Mouse (Mus musculus) thymus, postnatal 25 days (tissue): Measurements from ENCODE around the gene Spata31d1c.

Experiments used
- DNase-seq: peaks from one replicate; pipeline ENCODE4 v3.0.0; 2022

Spata31d1c gene

DNA sequence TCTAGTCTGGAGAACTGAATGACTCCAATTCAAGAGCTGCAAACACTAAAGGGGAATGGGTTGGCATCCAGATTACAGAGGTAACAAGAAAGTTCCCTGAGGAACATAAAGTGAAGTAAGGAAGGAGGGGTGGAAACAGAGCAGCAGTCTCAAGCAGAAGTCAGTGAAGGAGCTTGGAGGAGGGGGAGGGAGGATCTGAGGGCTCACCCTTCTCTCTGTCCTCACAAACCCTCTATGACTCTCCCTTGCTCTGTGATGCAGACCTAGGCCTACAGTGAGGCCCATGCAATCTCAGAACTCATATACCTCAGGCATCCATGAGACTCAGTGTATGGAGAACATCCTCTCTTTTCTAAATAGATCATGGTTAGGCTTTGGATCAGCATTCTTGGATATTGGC is at the start of gene Spata31d1c:
Spata31d1c (plus strand) TSS at position 301 of the 400 bp plus-strand sequence.
- DNase-seq: no peak

GRCm38 (mm10) chr13:64988828-64989227 is 44.0 kb upstream of the Spata31d1c start:
- no peak for DNase-seq

- DNase-seq: no peak
Observed at GRCm38 (mm10) chr13:65005414-65005813, 27.4 kb upstream of the Spata31d1c start.

DNA sequence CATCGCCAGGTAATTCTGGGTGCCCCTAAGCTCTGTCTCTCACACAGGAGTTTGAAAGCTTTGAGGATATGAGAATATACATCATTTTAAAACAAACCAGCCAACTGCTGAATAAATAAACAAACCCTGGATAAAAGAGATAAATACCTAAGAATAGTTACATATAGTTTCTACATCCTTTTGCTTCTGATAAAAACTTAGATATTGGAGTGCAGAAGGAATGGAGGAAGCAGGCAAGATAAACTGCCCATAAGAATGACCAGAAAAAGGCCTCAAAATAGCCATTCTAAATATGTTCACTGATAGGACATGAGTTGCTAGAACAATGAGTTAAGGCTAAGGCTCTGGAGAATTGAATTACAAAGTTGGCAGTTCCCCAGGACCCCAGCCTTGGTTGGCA is 26.1 kb upstream of the Spata31d1c start:
- no peak for DNase-seq

- no peak for DNase-seq
Observed at GRCm38 (mm10) chr13:65007971-65008370, 24.9 kb upstream of the Spata31d1c start.

DNA sequence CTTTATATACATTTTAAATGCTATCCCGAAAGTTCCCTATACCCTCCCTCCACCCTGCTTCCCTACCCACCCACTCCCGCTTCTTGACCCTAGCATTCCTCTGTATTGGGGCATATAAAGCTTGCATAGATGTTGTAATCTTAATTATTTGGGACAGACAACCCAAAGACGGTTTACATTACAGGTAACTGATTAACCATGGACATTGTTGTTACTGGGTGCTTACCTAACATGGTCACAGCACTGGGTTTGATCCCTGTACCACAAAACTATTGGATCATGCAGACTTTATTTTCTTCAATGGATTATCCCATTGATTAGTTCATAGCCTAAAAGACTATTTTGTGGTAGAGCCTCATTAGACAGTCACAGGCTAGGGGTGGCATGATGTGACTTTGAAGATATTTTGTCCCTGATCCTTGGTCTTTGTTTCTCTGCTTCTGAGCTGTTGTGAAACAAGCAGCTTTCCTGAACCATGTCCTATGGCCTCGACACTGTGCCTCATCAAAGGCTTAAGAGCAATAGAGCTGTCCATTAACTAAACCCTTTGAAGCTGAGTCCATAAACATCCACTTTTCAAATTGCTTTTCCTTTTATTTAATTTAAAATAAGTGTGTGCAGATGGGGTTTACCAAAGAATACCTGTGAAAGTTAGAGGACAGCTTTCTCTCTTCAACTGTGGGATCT is 21.7 kb upstream of the Spata31d1c start:
- DNase-seq: no peak

GRCm38 (mm10) chr13:65035057-65035456 is 2.2 kb downstream of the Spata31d1c start:
- no peak for DNase-seq

- DNase-seq: no peak
Observed at GRCm38 (mm10) chr13:65052660-65053059, 19.8 kb downstream of the Spata31d1c start, which contains the start of gene Prss47. Prss47 (minus strand) TSS chr13:65052760.

DNA sequence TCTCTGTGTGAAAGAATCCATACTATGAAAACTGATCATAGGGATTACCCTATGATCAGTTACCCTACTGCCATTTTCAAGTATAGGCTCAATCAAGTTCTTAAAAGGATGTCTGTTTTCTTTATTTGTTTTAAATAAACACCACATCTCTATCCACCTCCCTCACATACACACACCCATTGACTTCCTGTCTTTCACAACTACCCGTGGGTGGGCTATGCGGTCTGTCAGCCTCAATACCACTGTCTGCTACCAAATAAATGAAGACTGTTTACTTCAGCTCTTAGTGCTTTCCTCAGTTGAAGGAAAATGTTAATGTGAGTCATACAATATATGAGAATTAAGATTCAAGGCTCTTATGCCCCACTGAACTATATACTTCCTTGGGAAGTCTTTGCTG is 37.1 kb downstream of the Spata31d1c start:
- DNase-seq: no peak
